Mouse (Mus musculus): Measurements from ENCODE around the gene Stx16.
A peak's percentile ranks its signal among the peaks of the same experiment; 100 is the strongest.

The Stx16 gene

DNA sequence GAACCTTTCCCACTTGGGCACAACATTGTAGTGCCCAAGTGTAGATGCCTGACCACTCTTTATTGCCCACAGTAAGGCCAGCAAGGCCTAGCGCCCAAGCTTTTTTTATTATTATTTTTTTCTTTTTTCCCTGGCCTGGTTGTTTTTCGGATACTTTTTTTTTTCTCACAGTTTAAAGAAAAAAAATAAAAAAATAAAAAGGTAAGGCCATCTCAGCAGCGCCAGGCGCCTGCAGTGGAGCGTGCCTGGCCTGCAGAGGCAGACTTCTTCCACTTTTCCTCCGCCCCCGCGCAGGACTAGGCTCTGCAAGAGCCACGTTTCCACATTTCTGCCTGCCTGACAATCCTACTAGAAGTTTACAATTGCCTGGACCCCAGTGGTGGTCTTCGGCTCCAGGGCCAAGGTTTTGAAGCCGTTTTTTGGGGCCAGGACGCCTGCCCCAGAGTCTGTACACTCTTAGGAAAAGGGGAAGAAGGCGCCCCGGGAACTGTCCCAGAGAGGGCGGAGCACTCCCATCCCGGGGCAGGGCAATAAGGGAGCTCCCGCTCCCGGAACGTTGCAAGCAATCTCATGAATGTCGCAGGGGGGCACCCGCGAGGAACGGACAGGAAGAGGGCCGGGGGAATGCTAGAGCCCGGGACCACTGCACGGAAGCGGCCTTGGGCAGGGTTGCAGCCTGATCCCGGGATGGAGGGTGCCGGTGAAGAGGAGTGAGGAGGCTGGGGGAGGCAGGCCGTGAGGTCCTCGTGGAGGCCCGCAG lies at the start of gene Stx16:
Gene Stx16 (plus strand): TSS at position 636 of the 760 bp plus-strand sequence.
- DNase-seq (ENCODE audit: low spot score) = peak; percentile 91

- DNase-seq (ENCODE audit: low spot score) = no peak
These were observed 49.7 kb upstream of the Stx16 start for GRCm38 (mm10) chr2:174026406-174026805.

- DNase-seq (ENCODE audit: low spot score) = no peak
These were observed 42.8 kb upstream of the Stx16 start for GRCm38 (mm10) chr2:174033257-174033800.

DNA sequence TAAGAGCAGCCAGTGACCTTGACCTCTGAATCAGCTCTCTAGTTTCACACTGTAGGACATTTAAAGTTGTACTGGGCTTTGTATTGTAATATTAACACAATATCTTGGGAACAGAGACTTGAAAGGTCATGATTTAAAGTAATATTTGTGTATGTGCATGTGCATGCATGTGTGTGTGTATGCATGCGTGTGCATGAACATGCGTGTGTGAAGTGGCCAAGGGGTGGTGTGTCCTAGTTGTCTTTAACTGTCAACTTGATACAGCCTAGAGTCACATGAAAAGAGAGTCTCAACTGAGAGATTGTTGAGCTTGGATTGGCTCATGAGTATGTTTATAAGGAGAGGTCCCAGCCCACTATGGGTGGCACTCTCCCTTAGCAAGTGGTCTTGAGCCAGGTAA lies 28.5 kb upstream of the Stx16 start:
- DNase-seq (ENCODE audit: low spot score) = no peak

- DNase-seq (ENCODE audit: low spot score) = no peak
These were observed 26.4 kb upstream of the Stx16 start for GRCm38 (mm10) chr2:174049481-174050338.

DNA sequence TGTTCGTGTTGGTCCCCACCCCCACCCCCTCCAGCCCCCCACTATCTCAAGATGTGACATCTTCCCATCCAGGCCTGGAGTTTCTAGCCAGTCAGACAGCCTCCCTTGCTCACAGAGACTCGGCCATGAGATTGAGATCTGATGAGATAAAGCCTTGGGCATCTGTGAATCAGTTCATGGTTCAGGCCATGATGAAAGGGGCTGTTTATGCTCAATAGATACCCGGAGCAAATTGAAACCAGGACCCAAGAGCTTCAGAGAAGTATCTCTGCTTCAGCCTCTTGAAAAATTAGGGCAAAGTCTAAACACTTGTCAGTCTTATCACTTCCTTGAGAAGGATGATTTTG lies 25.8 kb upstream of the Stx16 start:
- no peak for DNase-seq (ENCODE audit: low spot score)

DNA sequence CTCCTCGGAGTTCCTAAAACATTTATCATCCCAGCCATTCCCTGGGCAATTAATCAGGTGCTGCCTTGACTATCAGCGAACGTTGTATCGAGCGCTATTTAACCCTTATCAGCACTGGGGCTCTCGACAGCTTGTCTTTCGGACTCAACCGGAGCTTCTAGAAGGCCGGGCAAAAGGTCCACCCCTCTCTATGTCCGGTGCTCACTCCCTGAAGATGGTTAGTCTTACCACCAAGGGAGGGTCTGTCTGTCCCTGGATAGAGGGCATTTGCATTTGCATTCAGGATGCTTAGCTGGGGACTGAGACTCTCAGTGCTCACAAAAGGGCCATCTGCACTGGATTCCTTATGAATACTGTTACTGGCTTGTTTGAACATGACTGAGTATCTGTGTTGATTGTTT lies 25.0 kb upstream of the Stx16 start:
- no peak for DNase-seq (ENCODE audit: low spot score)

DNA sequence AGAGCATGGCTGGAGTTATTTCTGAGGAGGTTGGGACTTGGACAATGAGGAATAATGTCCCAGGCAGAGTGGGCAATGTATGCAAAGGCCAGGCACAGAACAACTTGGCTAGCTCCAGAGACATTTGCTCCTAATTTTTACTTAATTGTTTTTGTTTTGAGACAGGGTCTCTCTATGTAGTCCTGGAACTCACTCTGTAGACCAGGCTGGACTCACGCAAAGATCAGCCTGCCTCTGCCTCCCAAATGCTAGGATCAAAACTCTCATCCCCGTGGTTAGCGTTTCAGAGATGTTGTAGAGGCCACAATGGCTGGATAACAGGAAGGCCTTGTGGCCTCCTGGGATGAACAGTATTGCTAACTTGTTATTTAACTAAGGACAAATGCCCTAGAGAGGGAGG lies 21.6 kb upstream of the Stx16 start:
- no peak for DNase-seq (ENCODE audit: low spot score)

GRCm38 (mm10) chr2:174057730-174058129 lies 18.4 kb upstream of the Stx16 start:
- no peak for DNase-seq (ENCODE audit: low spot score)

GRCm38 (mm10) chr2:174058316-174058939 lies 17.7 kb upstream of the Stx16 start:
- no peak for DNase-seq (ENCODE audit: low spot score)

GRCm38 (mm10) chr2:174059591-174060385 lies 16.3 kb upstream of the Stx16 start:
- DNase-seq (ENCODE audit: low spot score) = no peak

GRCm38 (mm10) chr2:174061219-174061618 lies 14.9 kb upstream of the Stx16 start:
- DNase-seq (ENCODE audit: low spot score) = no peak

DNA sequence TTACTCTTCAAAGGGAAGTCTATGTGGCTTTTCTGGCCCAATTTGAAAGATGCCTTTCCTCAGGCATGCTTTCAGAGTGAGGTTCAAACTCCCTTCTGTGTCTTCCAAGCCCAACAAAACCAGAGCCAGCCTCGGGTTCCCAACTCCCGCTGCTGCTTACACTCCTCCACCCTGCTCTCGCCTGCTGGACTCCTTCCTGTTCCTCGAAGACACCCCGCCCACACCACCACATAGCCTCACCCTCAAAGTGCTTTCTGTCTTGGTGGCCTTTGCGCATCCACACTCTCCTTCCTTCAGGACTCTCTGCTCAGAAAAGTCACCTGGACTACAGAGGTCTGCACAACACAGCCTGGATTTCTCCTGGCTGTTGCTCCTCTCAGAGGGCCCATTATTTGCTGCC lies 13.0 kb upstream of the Stx16 start:
- no peak for DNase-seq (ENCODE audit: low spot score)

DNA sequence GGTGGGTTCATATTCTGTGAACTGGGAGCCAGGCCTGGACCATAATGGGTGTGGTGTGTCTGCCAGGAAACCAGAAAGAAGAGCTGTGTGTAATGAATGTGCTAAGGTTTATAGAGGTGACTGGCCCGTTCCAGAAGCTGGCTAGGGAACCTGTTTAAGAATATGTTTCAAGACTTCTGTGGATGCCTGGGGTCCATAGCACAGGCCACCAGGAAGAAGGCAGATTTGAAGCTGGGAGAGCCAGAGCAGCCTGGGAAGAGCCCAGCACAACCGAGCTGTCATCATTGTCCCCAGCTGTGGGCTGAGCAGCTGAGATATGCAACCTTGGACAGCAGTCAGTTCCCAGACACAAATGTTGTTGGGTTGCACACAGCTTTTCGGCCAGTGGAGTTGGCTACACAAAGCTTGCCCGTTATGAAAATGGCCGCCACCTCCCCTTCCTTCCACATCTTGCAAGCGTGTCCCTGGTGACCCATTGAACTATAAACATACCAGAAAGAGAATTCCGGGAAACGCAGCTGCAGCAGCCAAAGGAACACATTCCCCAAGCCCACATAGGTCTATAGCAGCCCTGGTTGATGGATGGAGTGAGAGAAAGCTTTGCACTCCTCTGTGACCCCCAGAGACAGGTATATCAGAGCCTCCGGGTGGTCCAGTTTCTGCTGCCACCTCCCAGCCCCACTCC lies 12.4 kb upstream of the Stx16 start:
- DNase-seq (ENCODE audit: low spot score) = no peak

DNA sequence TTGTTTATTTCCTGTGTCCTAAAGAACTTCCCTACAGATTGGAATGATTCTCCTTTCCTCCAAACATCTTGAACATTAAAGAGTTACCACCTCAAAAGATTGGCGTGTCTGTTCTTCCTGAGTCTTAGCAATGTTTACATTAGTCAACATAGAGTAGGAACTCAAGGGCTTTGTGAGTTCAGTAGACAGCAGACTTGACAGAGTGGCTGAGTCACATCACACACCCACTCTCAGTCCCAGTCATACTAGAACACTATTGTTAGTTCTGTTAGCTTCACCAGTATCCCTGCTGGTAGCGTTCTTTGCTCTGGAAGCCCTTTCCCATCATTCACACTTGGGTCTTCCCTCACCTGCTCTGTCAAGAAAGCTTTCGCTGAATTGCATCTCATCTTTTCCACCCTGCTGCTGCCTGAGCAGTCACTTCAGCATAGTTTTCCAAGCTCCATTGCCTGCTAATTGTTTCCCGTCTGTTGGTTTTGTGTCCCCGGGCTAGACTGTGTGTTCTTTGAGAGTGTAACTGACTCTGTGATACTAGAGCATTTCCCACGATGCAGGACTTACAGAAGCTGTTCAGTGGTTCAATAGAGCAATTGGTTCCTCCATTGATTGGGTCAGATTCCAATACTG lies 8.2 kb upstream of the Stx16 start:
- DNase-seq (ENCODE audit: low spot score) = no peak

GRCm38 (mm10) chr2:174069532-174070049 lies 6.5 kb upstream of the Stx16 start:
- no peak for DNase-seq (ENCODE audit: low spot score)

GRCm38 (mm10) chr2:174071406-174071805 lies 4.7 kb upstream of the Stx16 start:
- no peak for DNase-seq (ENCODE audit: low spot score)

DNA sequence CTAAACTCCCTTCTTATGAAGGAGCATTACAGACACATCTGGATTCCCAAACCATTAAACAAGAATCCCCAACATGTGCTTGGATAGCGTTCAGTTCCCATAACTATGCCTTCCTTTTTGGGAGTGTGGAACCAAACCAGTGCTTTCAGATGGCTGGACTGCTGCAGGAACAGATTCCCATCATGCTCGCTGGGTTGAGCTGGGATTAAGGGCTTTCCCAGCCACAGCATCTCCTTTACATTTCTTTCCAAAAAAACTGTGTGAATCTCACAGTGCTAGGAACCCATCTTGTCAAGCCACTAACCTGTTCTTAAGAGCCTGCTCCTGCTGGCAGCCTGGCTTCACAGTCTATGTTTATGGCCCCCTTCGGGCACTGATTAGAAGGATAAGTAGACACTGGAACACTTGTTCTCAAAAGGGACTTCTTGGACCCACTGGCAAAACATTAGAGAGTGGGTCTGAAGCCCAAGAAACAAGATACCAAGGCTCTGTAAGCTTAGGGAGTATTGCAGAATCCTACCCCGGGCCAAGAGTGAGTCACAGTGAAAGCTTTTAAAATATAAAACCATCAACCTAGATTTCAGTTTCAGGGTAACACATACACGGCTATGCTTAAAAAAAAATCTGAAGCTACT lies 2.8 kb upstream of the Stx16 start:
- DNase-seq (ENCODE audit: low spot score) = no peak

DNA sequence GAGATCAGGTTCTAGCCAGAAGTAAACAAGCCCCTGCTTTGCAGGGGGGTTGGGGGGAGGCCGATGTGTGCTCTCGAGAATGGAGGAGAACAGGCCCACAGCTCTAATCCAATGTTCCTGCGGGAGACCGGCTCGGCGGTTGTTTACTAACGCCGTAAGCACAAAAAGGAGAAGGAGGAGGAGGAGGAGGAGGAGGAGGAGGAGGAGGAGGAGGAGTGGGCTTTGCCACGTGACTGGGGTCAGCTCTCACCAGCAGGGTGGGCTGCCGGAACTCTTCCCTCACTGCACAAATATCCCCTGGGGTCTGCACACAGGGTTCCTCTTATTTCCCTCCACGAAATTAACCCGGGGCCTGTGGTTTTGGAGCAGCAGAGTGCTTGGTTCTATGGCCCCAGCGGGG lies 1.5 kb upstream of the Stx16 start:
- DNase-seq (ENCODE audit: low spot score) = no peak

GRCm38 (mm10) chr2:174075072-174075570 lies 987 bp upstream of the Stx16 start:
- no peak for DNase-seq (ENCODE audit: low spot score)

Data from lung, postnatal 25 days (tissue).